Mouse (Mus musculus): ENCODE measurements around the gene 2310034C09Rik. TPM values are rescaled to one million over a fixed set of nuclear protein-coding genes. Genes with fewer than 3 reads are reported as not detected.
"Not testable (repeated sequence)": the region's sequence is repeated elsewhere in the genome, so short reads cannot be mapped to it uniquely, and the experiment has no call there.

Gene 2310034C09Rik
- polyA plus RNA-seq (2015; fragmentation: Nextera tagmentation; extraction: Ambion mirVana): 0.09 TPM in 1 of 2 replicates, not detected in the other

DNA sequence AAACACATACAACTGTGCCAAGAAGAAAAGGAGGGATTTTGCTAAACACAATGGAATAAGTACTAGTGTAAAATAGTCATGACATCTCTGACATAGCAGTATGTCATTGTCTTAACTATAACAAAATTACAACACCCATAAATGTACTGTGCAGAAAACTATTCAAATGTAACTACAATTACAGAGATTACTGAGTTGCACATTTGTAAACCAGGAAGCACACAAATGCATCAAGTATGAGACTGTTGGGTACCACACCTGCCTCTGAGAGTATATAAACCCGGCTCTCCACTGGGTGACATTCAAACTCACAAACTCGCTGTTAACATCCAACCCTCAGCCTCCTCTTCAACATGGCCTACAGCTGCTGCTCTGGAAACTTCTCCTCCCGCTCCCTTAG lies at the start of gene 2310034C09Rik:
TSS of gene 2310034C09Rik (plus strand) at position 301 of the 400 bp plus-strand sequence.
- not testable (repeated sequence) for ATAC-seq (ENCODE audit: low read depth); H3K27ac ChIP-seq (ENCODE audit: low read length); H3K4me3 ChIP-seq (ENCODE audit: low read depth, low read length); H3K4me1 ChIP-seq (ENCODE audit: control insufficient read depth, low read depth, low read length); H3K9me3 ChIP-seq (replicated peaks; ENCODE audit: control insufficient read depth, low read length); H3K36me3 ChIP-seq (ENCODE audit: control insufficient read depth, insufficient read depth); H3K4me2 ChIP-seq (ENCODE audit: low read depth, low read length); H3K9ac ChIP-seq (ENCODE audit: low read depth, low read length); H3K27me3 ChIP-seq (ENCODE audit: control insufficient read depth, insufficient read depth, low read depth, low read length)
- WGBS (ENCODE audit: insufficient replicate concordance): 65% methylated on average over 3 of the region's 3 CpGs

DNA sequence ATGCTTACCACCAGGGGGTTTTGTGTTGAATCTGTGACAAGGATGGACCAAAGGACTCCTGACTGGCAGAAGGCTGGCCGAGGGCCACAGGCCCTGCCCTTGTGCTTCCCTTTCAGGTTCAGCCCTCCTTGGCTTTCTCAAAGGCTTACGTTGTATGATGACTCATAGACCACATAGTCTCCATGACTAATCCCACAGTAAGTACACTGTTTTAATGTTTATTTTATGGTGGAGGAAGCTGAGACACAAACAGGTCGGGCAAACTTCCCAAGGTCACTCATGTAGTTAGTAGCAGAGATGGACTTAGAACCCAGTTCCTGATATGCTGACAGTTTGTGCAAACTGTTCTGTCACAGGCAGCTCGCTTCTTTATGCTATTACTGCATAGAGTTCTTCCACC lies 47.9 kb upstream of the 2310034C09Rik start:
- H3K4me1 ChIP-seq (ENCODE audit: control insufficient read depth, low read depth, low read length): no peaks in the 10 kb centered on the region
- peak; percentile 65 for ATAC-seq (ENCODE audit: low read depth)
- no peaks in the 10 kb centered on the region for H3K27me3 ChIP-seq (ENCODE audit: control insufficient read depth, insufficient read depth, low read depth, low read length)
- H3K9ac ChIP-seq (ENCODE audit: low read depth, low read length): no peak overlapping the region
- no peak overlapping the region for H3K27ac ChIP-seq (ENCODE audit: low read length)
- H3K4me2 ChIP-seq (ENCODE audit: low read depth, low read length): no peak overlapping the region
- no peaks in the 10 kb centered on the region for H3K36me3 ChIP-seq (ENCODE audit: control insufficient read depth, insufficient read depth)
- H3K9me3 ChIP-seq (replicated peaks; ENCODE audit: control insufficient read depth, low read length): no peaks in the 10 kb centered on the region; the same call in 1 of the 2 replicates
- no peak overlapping the region for H3K4me3 ChIP-seq (ENCODE audit: low read depth, low read length)
- WGBS (ENCODE audit: insufficient replicate concordance): 39% methylated on average over 4 of the region's 4 CpGs

DNA sequence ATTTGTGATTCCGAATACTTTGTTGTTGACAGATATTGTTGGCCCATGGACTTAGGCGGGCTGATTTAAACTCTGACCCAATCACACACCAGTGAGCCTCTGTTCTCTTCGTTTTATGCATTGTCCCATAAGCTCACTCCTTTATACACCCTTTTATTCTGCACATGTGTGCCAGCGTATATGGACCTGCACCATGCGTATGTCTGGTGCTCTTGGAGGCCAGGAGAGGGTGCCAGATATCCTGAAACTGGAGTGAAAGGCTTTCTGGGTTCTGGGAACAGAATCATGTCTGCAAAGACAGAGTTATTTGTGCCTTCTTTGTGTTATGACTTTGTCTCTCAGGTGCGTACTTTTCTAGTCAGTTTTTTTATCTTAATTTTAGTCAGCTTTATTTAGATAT lies 47.4 kb upstream of the 2310034C09Rik start:
- Histone ChIP-seq H3K4me1 (ENCODE audit: control insufficient read depth, low read depth, low read length) (no peaks in the 10 kb centered on the region), H3K27me3 (ENCODE audit: control insufficient read depth, insufficient read depth, low read depth, low read length) (no peaks in the 10 kb centered on the region), H3K4me2 (ENCODE audit: low read depth, low read length) (no peak overlapping the region), H3K4me3 (ENCODE audit: low read depth, low read length) (no peak overlapping the region), H3K27ac (ENCODE audit: low read length) (no peak overlapping the region), H3K36me3 (ENCODE audit: control insufficient read depth, insufficient read depth) (no peaks in the 10 kb centered on the region), H3K9me3 (replicated peaks; ENCODE audit: control insufficient read depth, low read length) (no peaks in the 10 kb centered on the region; the same call in 1 of the 2 replicates), H3K9ac (ENCODE audit: low read depth, low read length) (no peak overlapping the region)
- peak; percentile 37; the same call in 1 of the 2 replicates for ATAC-seq (ENCODE audit: low read depth)
- WGBS (ENCODE audit: insufficient replicate concordance): 61% methylated on average over 6 of the region's 6 CpGs

GRCm38 (mm10) chr16:88716549-88716948 lies 42.1 kb upstream of the 2310034C09Rik start:
- H3K4me1 ChIP-seq (ENCODE audit: control insufficient read depth, low read depth, low read length): no peaks in the 10 kb centered on the region
- H3K4me3 ChIP-seq (ENCODE audit: low read depth, low read length): no peak overlapping the region
- H3K4me2 ChIP-seq (ENCODE audit: low read depth, low read length): no peak overlapping the region
- no peaks in the 10 kb centered on the region for H3K27me3 ChIP-seq (ENCODE audit: control insufficient read depth, insufficient read depth, low read depth, low read length)
- no peaks in the 10 kb centered on the region for H3K36me3 ChIP-seq (ENCODE audit: control insufficient read depth, insufficient read depth)
- H3K27ac ChIP-seq (ENCODE audit: low read length): no peak overlapping the region
- H3K9ac ChIP-seq (ENCODE audit: low read depth, low read length): no peak overlapping the region
- no peak for ATAC-seq (ENCODE audit: low read depth)
- no peaks in the 10 kb centered on the region; the same call in 1 of the 2 replicates for H3K9me3 ChIP-seq (replicated peaks; ENCODE audit: control insufficient read depth, low read length)

GRCm38 (mm10) chr16:88720031-88720430 lies 38.6 kb upstream of the 2310034C09Rik start:
- no peak overlapping the region for H3K27ac ChIP-seq (ENCODE audit: low read length)
- no peak for ATAC-seq (ENCODE audit: low read depth)
- H3K4me1 ChIP-seq (ENCODE audit: control insufficient read depth, low read depth, low read length): no peaks in the 10 kb centered on the region

DNA sequence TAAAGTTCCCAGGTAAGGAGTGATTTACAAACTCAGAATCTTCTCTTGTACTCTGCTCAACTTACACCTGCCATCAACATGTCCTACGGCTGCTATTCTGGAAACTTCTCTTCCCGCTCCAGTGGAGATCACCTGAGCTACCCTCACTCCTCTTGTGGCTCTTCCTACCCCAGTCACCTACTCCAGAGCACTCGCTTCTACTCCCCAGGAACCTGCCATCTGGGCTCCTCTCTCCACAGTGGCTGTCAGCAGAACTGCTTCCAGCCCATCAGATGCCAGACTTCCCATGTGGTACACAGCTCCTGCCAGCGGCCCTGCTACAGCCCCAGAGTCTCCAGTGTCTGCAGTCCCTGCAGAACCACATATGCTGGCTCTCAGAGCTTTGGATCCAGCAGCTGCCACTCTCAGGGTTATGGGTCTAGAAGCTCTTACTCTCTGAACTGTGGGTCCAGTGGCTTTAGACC lies 29.8 kb upstream of the 2310034C09Rik start, which contains the start of gene Krtap13-1:
TSS of gene Krtap13-1 (plus strand) at position 51 of the 464 bp plus-strand sequence.
- no peak within 1 kb of the TSS for H3K9ac ChIP-seq (ENCODE audit: low read depth, low read length)
- no peak within 1 kb of the TSS for H3K4me2 ChIP-seq (ENCODE audit: low read depth, low read length)
- H3K27me3 ChIP-seq (ENCODE audit: control insufficient read depth, insufficient read depth, low read depth, low read length): no peaks in the 10 kb centered on the region
- 49% methylated on average over 4 of the region's 4 CpGs for WGBS (ENCODE audit: insufficient replicate concordance)
- no peak within 1 kb of the TSS for H3K4me3 ChIP-seq (ENCODE audit: low read depth, low read length)
- no peaks in the 10 kb centered on the region for H3K9me3 ChIP-seq (replicated peaks; ENCODE audit: control insufficient read depth, low read length)
- no peak for ATAC-seq (ENCODE audit: low read depth)
- no peaks in the 10 kb centered on the region for H3K4me1 ChIP-seq (ENCODE audit: control insufficient read depth, low read depth, low read length)
- H3K36me3 ChIP-seq (ENCODE audit: control insufficient read depth, insufficient read depth): no peaks in the 10 kb centered on the region
- no peak within 1 kb of the TSS for H3K27ac ChIP-seq (ENCODE audit: low read length)

More at GRCm38 (mm10) chr16:88720031-88720430, 38.6 kb upstream of the 2310034C09Rik start:
- H3K9me3 ChIP-seq (replicated peaks; ENCODE audit: control insufficient read depth, low read length): no peaks in the 10 kb centered on the region
- H3K9ac ChIP-seq (ENCODE audit: low read depth, low read length): no peak overlapping the region
- H3K27me3 ChIP-seq (ENCODE audit: control insufficient read depth, insufficient read depth, low read depth, low read length): no peaks in the 10 kb centered on the region
- no peak overlapping the region for H3K4me3 ChIP-seq (ENCODE audit: low read depth, low read length)
- 27% methylated on average over 1 of the region's 1 CpGs for WGBS (ENCODE audit: insufficient replicate concordance)
- H3K4me2 ChIP-seq (ENCODE audit: low read depth, low read length): no peak overlapping the region
- no peaks in the 10 kb centered on the region for H3K36me3 ChIP-seq (ENCODE audit: control insufficient read depth, insufficient read depth)

DNA sequence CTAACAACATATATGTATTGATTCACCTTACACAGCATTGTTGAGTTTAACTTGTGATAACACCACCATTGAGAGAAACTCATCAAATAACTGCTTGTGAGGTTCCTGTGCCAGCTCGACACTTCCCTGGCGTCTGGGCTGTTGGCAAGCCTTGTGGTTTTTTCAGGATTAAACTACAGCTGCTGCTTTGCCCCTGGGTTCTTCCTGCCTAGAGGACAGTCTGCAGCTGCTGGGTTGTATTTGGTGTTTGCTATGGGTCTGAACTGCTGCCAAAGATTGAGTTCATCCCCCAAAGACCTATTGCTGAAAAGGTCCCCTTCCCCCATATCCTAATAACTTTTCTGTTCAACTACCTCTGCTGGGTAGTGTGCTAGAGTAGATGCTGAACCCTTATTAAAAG lies 23.3 kb upstream of the 2310034C09Rik start:
- Histone ChIP-seq H3K27me3 (ENCODE audit: control insufficient read depth, insufficient read depth, low read depth, low read length) (no peaks in the 10 kb centered on the region), H3K9me3 (replicated peaks; ENCODE audit: control insufficient read depth, low read length) (no peaks in the 10 kb centered on the region), H3K9ac (ENCODE audit: low read depth, low read length) (no peak overlapping the region), H3K36me3 (ENCODE audit: control insufficient read depth, insufficient read depth) (no peaks in the 10 kb centered on the region), H3K4me1 (ENCODE audit: control insufficient read depth, low read depth, low read length) (no peaks in the 10 kb centered on the region), H3K27ac (ENCODE audit: low read length) (no peak overlapping the region), H3K4me3 (ENCODE audit: low read depth, low read length) (no peak overlapping the region), H3K4me2 (ENCODE audit: low read depth, low read length) (no peak overlapping the region)
- WGBS (ENCODE audit: insufficient replicate concordance): 41% methylated on average over 2 of the region's 2 CpGs
- ATAC-seq (ENCODE audit: low read depth): no peak

GRCm38 (mm10) chr16:88744750-88745340 lies 13.8 kb upstream of the 2310034C09Rik start:
- Histone ChIP-seq H3K27ac (ENCODE audit: low read length) (no peak overlapping the region), H3K4me2 (ENCODE audit: low read depth, low read length) (no peak overlapping the region), H3K36me3 (ENCODE audit: control insufficient read depth, insufficient read depth) (no peaks in the 10 kb centered on the region), H3K4me1 (ENCODE audit: control insufficient read depth, low read depth, low read length) (no peaks in the 10 kb centered on the region), H3K9me3 (replicated peaks; ENCODE audit: control insufficient read depth, low read length) (no peaks in the 10 kb centered on the region), H3K9ac (ENCODE audit: low read depth, low read length) (no peak overlapping the region), H3K27me3 (ENCODE audit: control insufficient read depth, insufficient read depth, low read depth, low read length) (no peaks in the 10 kb centered on the region), H3K4me3 (ENCODE audit: low read depth, low read length) (no peak overlapping the region)
- WGBS (ENCODE audit: insufficient replicate concordance): 52% methylated on average over 4 of the region's 4 CpGs
- ATAC-seq (ENCODE audit: low read depth): no peak

DNA sequence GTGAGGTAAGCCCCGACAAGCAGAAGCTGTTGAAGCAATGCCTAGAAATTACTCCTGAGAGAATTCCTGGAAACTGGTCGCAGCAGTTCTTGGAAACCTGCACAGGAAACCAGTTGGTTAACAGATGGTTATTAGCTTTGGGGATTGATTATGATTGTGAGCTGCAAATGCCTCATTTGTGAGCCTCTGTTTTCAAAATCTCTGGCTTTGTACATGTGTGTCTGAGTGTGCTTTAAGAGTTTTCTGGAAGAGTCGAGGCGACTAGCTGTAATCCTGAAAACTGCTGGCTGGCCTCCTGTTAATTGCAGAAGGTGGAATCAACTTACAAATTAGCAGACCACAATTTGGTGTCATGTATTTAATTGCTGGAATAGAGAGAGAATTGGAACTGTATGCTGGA lies 10.7 kb upstream of the 2310034C09Rik start:
- Histone ChIP-seq H3K4me2 (ENCODE audit: low read depth, low read length) (no peak overlapping the region), H3K27me3 (ENCODE audit: control insufficient read depth, insufficient read depth, low read depth, low read length) (no peaks in the 10 kb centered on the region), H3K36me3 (ENCODE audit: control insufficient read depth, insufficient read depth) (no peaks in the 10 kb centered on the region), H3K27ac (ENCODE audit: low read length) (no peak overlapping the region), H3K4me1 (ENCODE audit: control insufficient read depth, low read depth, low read length) (no peaks in the 10 kb centered on the region), H3K9me3 (replicated peaks; ENCODE audit: control insufficient read depth, low read length) (no peaks in the 10 kb centered on the region), H3K4me3 (ENCODE audit: low read depth, low read length) (no peak overlapping the region), H3K9ac (ENCODE audit: low read depth, low read length) (no peak overlapping the region)
- 52% methylated on average over 4 of the region's 4 CpGs for WGBS (ENCODE audit: insufficient replicate concordance)
- ATAC-seq (ENCODE audit: low read depth): no peak
